Mouse (Mus musculus) kidney, adult 2 months (tissue): ENCODE results near the gene Ric3. TPM values are rescaled to one million over a fixed set of nuclear protein-coding genes. Genes with fewer than 3 reads are reported as not detected.
A peak's percentile ranks its signal among the peaks of the same experiment; 100 is the strongest.

Experiments used
- DNase-seq: peaks from one replicate; pipeline ENCODE4 v3.0.0; 2021
- H3K27ac ChIP-seq: fragments of 200-500 bp; 2 replicates; pipeline ENCODE4 v1.5.1; 2012; ENCODE audit warnings: low read depth, low read length, control low read depth, inconsistent platforms; ENCODE audit not compliant: insufficient read depth
- H3K27me3 ChIP-seq: fragments of 200-500 bp; replicated peaks from 2 replicates; pipeline ENCODE4 v1.6.1; 2012; ENCODE audit warnings: mild to moderate bottlenecking, moderate library complexity, low read length, inconsistent platforms; ENCODE audit not compliant: control insufficient read depth, insufficient read depth
- H3K36me3 ChIP-seq: fragments of 200-500 bp; 2 replicates; pipeline ENCODE4 v1.6.1; 2012; ENCODE audit warnings: mild to moderate bottlenecking, moderate library complexity, low read length, inconsistent platforms; ENCODE audit not compliant: control insufficient read depth, insufficient read depth
- H3K4me1 ChIP-seq: fragments of 200-500 bp; 2 replicates; pipeline ENCODE4 v1.6.1; 2011; ENCODE audit warnings: low read length; ENCODE audit not compliant: control insufficient read depth, insufficient read depth
- H3K4me3 ChIP-seq: fragments of 200-500 bp; 2 replicates; pipeline ENCODE4 v1.5.1; 2011; ENCODE audit warnings: mild to moderate bottlenecking, low read depth, low read length, control low read depth; ENCODE audit not compliant: insufficient read depth
- CTCF ChIP-seq: fragments of 200-500 bp; conservative IDR thresholded peaks from 2 replicates; pipeline ENCODE4 v1.5.1; 2011; ENCODE audit warnings: low read depth, mild to moderate bottlenecking, control low read depth, low read length, moderate library complexity, mixed read lengths; ENCODE audit not compliant: insufficient read depth, insufficient read length
- POLR2A ChIP-seq: fragments of 200-500 bp; IDR thresholded peaks from one replicate; pipeline ENCODE4 v1.6.1; 2011; ENCODE audit warnings: low read depth, low read length, control low read depth
- WGBS: fragments of 180-500 bp; shearing (Covaris S2); methylation state at CpG from one replicate; pipeline ENCODE4 v1.1.7; 2018; 5-methylcytosine and 5-hydroxymethylcytosine counted together
- polyA plus RNA-seq: library from polyadenylated mRNA; depleted of rRNA; stranded (reverse); fragments of >200 nt; gene quantifications from 2 replicates; pipeline ENCODE4 v1.2.3, GENCODE M21; 2012

The Ric3 gene
- polyA plus RNA-seq, 1 experiment: 0.63 TPM

- no peaks in the 10 kb centered on the region for H3K4me1 ChIP-seq
- H3K4me3 ChIP-seq: no peak overlapping the region
- H3K27me3 ChIP-seq: no peaks in the 10 kb centered on the region
- DNase-seq: no peak
- no peak for TF ChIP-seq CTCF
- no peak for TF ChIP-seq POLR2A
- H3K27ac ChIP-seq: no peak overlapping the region
- 79% methylated on average over 5 of the region's 5 CpGs for WGBS
- H3K36me3 ChIP-seq: no peaks in the 10 kb centered on the region
These were observed 43.7 kb downstream of the Ric3 start for GRCm38 (mm10) chr7:109039445-109039844.

DNA sequence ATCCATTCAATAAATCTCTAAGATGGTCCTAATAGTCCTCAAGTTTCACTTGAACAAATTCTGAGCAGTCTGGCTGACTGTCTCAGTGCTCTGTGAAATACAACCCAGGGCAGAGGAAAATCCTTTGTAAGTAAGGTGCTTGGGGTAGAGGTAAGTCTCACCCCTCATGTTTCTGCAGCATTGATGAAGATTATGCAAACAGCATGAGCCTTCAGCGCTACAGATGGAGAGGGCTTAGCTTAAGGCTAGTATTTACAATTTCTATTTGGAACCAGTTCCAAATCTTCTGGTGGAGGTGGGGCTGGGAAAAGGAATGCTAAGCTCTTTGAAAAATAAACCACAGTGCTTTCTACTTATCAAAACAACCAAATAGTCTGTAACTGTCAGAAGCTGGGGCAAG, 44.1 kb downstream of the Ric3 start:
- no peak for DNase-seq
- no peaks in the 10 kb centered on the region for H3K27me3 ChIP-seq
- H3K36me3 ChIP-seq: no peaks in the 10 kb centered on the region
- no peak overlapping the region for H3K4me3 ChIP-seq
- WGBS: 44% methylated on average over 1 of the region's 1 CpGs
- TF ChIP-seq POLR2A (no peak), CTCF (no peak)
- H3K27ac ChIP-seq: no peak overlapping the region
- H3K4me1 ChIP-seq: no peaks in the 10 kb centered on the region

DNA sequence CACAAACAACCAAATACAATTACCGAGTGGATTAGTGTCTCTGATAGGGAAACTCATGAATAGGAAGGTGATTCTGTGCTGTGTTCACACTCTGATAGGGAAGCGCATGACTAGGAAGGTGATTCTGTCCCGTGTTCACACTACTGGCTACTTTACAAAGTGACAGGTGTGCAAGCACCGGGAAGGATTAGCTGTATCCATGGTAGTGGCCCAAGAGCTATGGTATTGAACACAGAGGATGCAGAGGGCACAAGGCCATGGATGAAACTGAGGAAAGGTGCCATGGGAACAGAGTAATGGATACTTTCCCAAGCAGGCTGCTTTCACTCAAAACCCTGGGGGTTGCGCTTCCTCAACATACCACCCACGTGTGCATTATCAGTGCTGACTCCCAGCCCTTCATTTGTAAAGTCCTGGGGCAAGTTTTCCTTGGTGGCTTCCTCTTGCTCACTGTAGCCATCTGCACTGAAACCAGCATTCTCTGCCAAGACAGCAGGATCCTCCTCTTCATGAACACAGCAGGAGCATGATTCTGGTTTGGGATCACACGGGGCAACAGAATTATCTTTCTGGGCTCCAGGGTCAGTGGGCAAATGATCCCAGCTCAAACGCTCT, 44.9 kb downstream of the Ric3 start:
- WGBS: 72% methylated on average over 8 of the region's 8 CpGs
- TF ChIP-seq CTCF (no peak), POLR2A (no peak)
- Histone ChIP-seq H3K4me1 (no peaks in the 10 kb centered on the region), H3K27ac (no peak overlapping the region), H3K4me3 (no peak overlapping the region), H3K36me3 (no peaks in the 10 kb centered on the region), H3K27me3 (no peaks in the 10 kb centered on the region)
- no peak for DNase-seq

- H3K27ac ChIP-seq: no peak overlapping the region
- no peak overlapping the region for H3K4me3 ChIP-seq
- TF ChIP-seq POLR2A: no peak
- no peak for TF ChIP-seq CTCF
- WGBS: 68% methylated on average over 2 of the region's 2 CpGs
- H3K27me3 ChIP-seq: no peaks in the 10 kb centered on the region
- H3K36me3 ChIP-seq: no peaks in the 10 kb centered on the region
- no peaks in the 10 kb centered on the region for H3K4me1 ChIP-seq
- no peak for DNase-seq
These were observed 51.1 kb downstream of the Ric3 start for GRCm38 (mm10) chr7:109032054-109032453.

- WGBS: 79% methylated on average over 3 of the region's 3 CpGs
- TF ChIP-seq CTCF (no peak), POLR2A (no peak)
- no peak for DNase-seq
These were observed 51.8 kb downstream of the Ric3 start for GRCm38 (mm10) chr7:109031331-109031730.

GRCm38 (mm10) chr7:109029961-109030465, 53.1 kb downstream of the Ric3 start:
- Histone ChIP-seq H3K4me1 (no peaks in the 10 kb centered on the region), H3K4me3 (no peak overlapping the region), H3K36me3 (no peaks in the 10 kb centered on the region), H3K27me3 (no peaks in the 10 kb centered on the region), H3K27ac (no peak overlapping the region)
- DNase-seq: no peak
- 83% methylated on average over 6 of the region's 6 CpGs for WGBS
- TF ChIP-seq CTCF (no peak), POLR2A (no peak)

More at GRCm38 (mm10) chr7:109031331-109031730, 51.8 kb downstream of the Ric3 start:
- Histone ChIP-seq H3K4me1 (no peaks in the 10 kb centered on the region), H3K27ac (no peak overlapping the region), H3K27me3 (no peaks in the 10 kb centered on the region), H3K4me3 (no peak overlapping the region), H3K36me3 (no peaks in the 10 kb centered on the region)

DNA sequence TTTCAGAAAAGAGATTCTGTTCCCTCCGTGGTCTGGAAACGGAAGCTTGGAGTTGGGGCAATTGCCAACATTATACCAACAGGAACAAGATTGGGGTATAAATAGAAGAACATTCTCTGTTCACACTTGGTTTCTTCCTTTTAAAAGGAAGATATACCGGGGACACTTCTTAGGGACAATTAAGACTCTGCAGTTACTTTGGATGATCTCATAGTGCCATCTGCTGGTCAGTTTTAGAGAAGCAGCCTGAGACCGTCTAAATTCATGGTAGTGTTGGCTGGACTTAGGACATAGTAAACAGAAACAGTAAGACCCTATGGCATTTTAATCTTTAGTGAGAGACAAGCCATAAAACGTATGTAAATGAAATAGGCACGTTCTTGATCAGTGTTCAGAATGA, 54.9 kb downstream of the Ric3 start:
- peak; percentile 67 for DNase-seq
- TF ChIP-seq CTCF (peak; percentile 30), POLR2A (no peak)
- WGBS: 27% methylated on average over 6 of the region's 6 CpGs
- H3K4me1 ChIP-seq: no peaks in the 10 kb centered on the region
- no peaks in the 10 kb centered on the region for H3K36me3 ChIP-seq
- H3K27me3 ChIP-seq: no peaks in the 10 kb centered on the region
- H3K4me3 ChIP-seq: no peak overlapping the region
- no peak overlapping the region for H3K27ac ChIP-seq

- no peaks in the 10 kb centered on the region for H3K36me3 ChIP-seq
- 96% methylated on average over 7 of the region's 7 CpGs for WGBS
- DNase-seq: no peak
- no peaks in the 10 kb centered on the region for H3K27me3 ChIP-seq
- no peak overlapping the region for H3K27ac ChIP-seq
- TF ChIP-seq CTCF: no peak
- no peak for TF ChIP-seq POLR2A
- H3K4me1 ChIP-seq: no peaks in the 10 kb centered on the region
- H3K4me3 ChIP-seq: no peak overlapping the region
These were observed 55.4 kb downstream of the Ric3 start for GRCm38 (mm10) chr7:109027721-109028120.
